Mouse (Mus musculus): ENCODE measurements around the gene Gm20388. TPM values are rescaled to one million over a fixed set of nuclear protein-coding genes. Genes with fewer than 3 reads are reported as not detected.
A peak's percentile ranks its signal among the peaks of the same experiment; 100 is the strongest.

The Gm20388 gene
- polyA plus RNA-seq, 1 experiment = 10.6 TPM

DNA sequence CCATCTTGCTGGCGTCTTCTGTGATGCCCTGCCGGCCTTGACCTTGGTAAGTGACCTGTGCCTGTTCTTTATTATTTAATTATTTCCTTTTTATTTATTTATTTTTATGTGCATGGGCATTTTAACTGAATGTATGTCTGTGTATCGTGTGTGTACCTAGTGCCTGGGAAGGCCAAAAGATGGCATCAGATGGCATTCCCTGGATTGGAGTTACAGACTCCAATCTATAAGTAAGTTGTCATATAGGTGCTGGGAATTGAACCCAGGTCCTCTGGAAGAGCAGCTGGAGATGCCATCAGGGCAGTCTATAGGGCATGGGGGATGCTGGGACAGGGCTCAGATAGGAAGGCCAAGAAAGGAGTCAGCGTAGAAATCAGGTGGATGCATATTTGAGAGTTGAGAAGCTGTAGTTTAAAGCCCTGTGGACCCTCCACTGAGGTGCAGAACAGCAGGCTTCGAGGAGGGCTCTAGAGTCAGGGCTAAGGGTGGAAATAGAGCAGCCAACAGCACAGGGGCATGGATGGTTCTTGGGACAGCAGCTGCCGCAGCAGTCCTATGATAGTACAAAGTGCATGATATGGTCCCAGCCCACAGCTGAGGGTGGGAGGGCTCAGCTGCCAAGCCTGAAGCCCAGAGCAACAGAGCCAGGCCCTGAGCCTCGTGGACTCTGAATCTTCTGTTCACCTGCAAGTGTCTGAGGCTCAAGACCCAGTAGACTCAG lies 2450.2 kb downstream of the Gm20388 start, which contains the start of gene Trhr2:
Gene Trhr2, minus strand, starts transcription at position 51 of the 721 bp plus-strand sequence.
- Histone ChIP-seq H3K4me1 (ENCODE audit: control insufficient read depth, insufficient read depth, low read length) (no peaks in the 10 kb centered on the region), H3K27ac (ENCODE audit: control insufficient read depth, insufficient read depth, low read depth, low read length, poor library complexity) (no peak within 1 kb of the TSS), H3K4me3 (replicated peaks; ENCODE audit: control insufficient read depth, low read depth, low read length) (no peak within 1 kb of the TSS)
- WGBS = 78% methylated on average over 7 of the region's 7 CpGs
- TF ChIP-seq POLR2A (IDR thresholded peaks at IDR 0.05; ENCODE audit: borderline replicate concordance, control insufficient read depth, low read depth, low read length) (no peak), CTCF (IDR thresholded peaks at IDR 0.05; ENCODE audit: control insufficient read depth, insufficient read depth, low read length) (no peak)

DNA sequence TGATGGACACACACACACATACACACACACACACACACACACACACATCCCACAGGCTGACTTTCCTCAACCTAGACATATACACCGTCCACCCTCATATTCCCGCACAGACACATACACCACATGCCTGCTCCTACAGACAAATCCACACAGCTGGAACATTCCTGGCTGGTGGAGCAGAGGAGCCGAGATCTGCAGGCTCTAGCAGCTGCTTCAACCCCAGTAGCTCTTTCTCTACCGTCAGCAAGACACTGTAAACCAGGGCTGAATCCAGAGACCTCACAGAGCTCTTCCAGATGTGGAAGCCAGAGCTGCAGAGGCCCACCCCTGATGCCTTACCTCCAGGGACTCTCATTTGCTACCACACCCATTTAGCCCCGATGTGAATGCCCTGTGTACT lies 2451.6 kb downstream of the Gm20388 start:
- Histone ChIP-seq H3K4me1 (ENCODE audit: control insufficient read depth, insufficient read depth, low read length) (no peaks in the 10 kb centered on the region), H3K27ac (ENCODE audit: control insufficient read depth, insufficient read depth, low read depth, low read length, poor library complexity) (no peak overlapping the region), H3K4me3 (replicated peaks; ENCODE audit: control insufficient read depth, low read depth, low read length) (no peak overlapping the region)
- 66% methylated on average over 5 of the region's 5 CpGs for WGBS
- TF ChIP-seq CTCF (IDR thresholded peaks at IDR 0.05; ENCODE audit: control insufficient read depth, insufficient read depth, low read length) = no peak
- no peak for TF ChIP-seq POLR2A (IDR thresholded peaks at IDR 0.05; ENCODE audit: borderline replicate concordance, control insufficient read depth, low read depth, low read length)

- WGBS = 58% methylated on average over 8 of the region's 8 CpGs
- Histone ChIP-seq H3K27ac (ENCODE audit: control insufficient read depth, insufficient read depth, low read depth, low read length, poor library complexity) (no peak overlapping the region), H3K4me1 (ENCODE audit: control insufficient read depth, insufficient read depth, low read length) (no peaks in the 10 kb centered on the region), H3K4me3 (replicated peaks; ENCODE audit: control insufficient read depth, low read depth, low read length) (no peak overlapping the region)
- TF ChIP-seq CTCF (IDR thresholded peaks at IDR 0.05; ENCODE audit: control insufficient read depth, insufficient read depth, low read length) = no peak
- TF ChIP-seq POLR2A (IDR thresholded peaks at IDR 0.05; ENCODE audit: borderline replicate concordance, control insufficient read depth, low read depth, low read length) = no peak
Observed at GRCm38 (mm10) chr8:122362967-122363366, 2452.3 kb downstream of the Gm20388 start.

- H3K27ac ChIP-seq (ENCODE audit: control insufficient read depth, insufficient read depth, low read depth, low read length, poor library complexity) = no peak overlapping the region
- H3K4me3 ChIP-seq (replicated peaks; ENCODE audit: control insufficient read depth, low read depth, low read length) = no peak overlapping the region
- TF ChIP-seq CTCF (IDR thresholded peaks at IDR 0.05; ENCODE audit: control insufficient read depth, insufficient read depth, low read length) (no peak), POLR2A (IDR thresholded peaks at IDR 0.05; ENCODE audit: borderline replicate concordance, control insufficient read depth, low read depth, low read length) (no peak)
- no peaks in the 10 kb centered on the region for H3K4me1 ChIP-seq (ENCODE audit: control insufficient read depth, insufficient read depth, low read length)
- 82% methylated on average over 10 of the region's 10 CpGs for WGBS
Observed at GRCm38 (mm10) chr8:122368494-122368893, 2457.9 kb downstream of the Gm20388 start.

GRCm38 (mm10) chr8:122369665-122370064 lies 2459.0 kb downstream of the Gm20388 start:
- no peaks in the 10 kb centered on the region for H3K4me1 ChIP-seq (ENCODE audit: control insufficient read depth, insufficient read depth, low read length)
- no peak overlapping the region for H3K4me3 ChIP-seq (replicated peaks; ENCODE audit: control insufficient read depth, low read depth, low read length)
- 14% methylated on average over 9 of the region's 9 CpGs for WGBS
- no peak overlapping the region for H3K27ac ChIP-seq (ENCODE audit: control insufficient read depth, insufficient read depth, low read depth, low read length, poor library complexity)
- TF ChIP-seq POLR2A (IDR thresholded peaks at IDR 0.05; ENCODE audit: borderline replicate concordance, control insufficient read depth, low read depth, low read length) = no peak
- TF ChIP-seq CTCF (IDR thresholded peaks at IDR 0.05; ENCODE audit: control insufficient read depth, insufficient read depth, low read length) = peak; percentile 77

DNA sequence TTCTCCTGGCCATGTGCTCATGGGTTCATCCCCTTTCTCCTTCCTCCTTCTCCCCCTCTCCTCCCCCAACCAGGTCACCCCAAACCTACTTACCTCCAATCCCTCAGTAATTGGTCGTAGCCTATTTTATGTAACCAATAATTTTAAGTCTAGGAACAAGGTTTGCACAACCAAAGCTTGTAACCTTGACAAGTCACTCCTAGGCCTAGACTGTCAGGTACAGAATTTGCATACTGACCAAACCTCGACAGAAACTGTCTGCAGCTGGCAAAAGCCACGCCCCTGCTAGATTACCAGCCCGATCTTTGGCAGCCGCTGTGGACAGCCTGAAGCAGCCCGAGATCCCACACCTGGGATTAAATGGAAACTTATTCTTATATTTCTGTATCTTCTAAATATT lies 2461.1 kb downstream of the Gm20388 start:
- WGBS = 50% methylated on average over 6 of the region's 6 CpGs
- no peaks in the 10 kb centered on the region for H3K4me1 ChIP-seq (ENCODE audit: control insufficient read depth, insufficient read depth, low read length)

DNA sequence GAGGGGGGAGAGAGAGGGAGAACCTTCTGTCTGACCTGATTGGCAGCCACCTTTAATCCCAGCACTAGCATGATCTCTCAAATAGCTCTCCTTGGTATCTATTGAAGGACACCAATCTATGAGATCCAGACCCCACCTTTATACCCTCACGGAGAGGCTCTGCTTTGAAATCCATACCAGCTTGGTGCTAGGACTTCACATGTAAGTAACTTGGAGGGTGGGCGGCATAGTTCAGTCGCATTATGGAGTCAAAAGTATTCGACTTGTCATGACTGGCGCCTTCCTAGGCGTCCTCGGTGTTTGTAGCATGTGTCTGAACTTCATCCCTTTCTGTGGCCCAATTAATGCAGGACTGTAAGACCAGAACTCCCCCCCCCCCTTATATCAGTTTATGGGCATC lies 2464.7 kb downstream of the Gm20388 start:
- H3K27ac ChIP-seq (ENCODE audit: control insufficient read depth, insufficient read depth, low read depth, low read length, poor library complexity) = no peak overlapping the region
- no peaks in the 10 kb centered on the region; the same call in 1 of the 2 replicates for H3K4me1 ChIP-seq (ENCODE audit: control insufficient read depth, insufficient read depth, low read length)
- whole genome bisulfite sequencing = 91% methylated on average over 7 of the region's 7 CpGs
- H3K4me3 ChIP-seq (replicated peaks; ENCODE audit: control insufficient read depth, low read depth, low read length) = peak overlapping the region; percentile 7
- TF ChIP-seq CTCF (IDR thresholded peaks at IDR 0.05; ENCODE audit: control insufficient read depth, insufficient read depth, low read length) = no peak
- no peak for TF ChIP-seq POLR2A (IDR thresholded peaks at IDR 0.05; ENCODE audit: borderline replicate concordance, control insufficient read depth, low read depth, low read length)

More for the DNA sequence above, 2461.1 kb downstream of the Gm20388 start:
- H3K27ac ChIP-seq (ENCODE audit: control insufficient read depth, insufficient read depth, low read depth, low read length, poor library complexity) = no peak overlapping the region
- TF ChIP-seq POLR2A (IDR thresholded peaks at IDR 0.05; ENCODE audit: borderline replicate concordance, control insufficient read depth, low read depth, low read length) (no peak), CTCF (IDR thresholded peaks at IDR 0.05; ENCODE audit: control insufficient read depth, insufficient read depth, low read length) (no peak)
- H3K4me3 ChIP-seq (replicated peaks; ENCODE audit: control insufficient read depth, low read depth, low read length) = no peak overlapping the region

DNA sequence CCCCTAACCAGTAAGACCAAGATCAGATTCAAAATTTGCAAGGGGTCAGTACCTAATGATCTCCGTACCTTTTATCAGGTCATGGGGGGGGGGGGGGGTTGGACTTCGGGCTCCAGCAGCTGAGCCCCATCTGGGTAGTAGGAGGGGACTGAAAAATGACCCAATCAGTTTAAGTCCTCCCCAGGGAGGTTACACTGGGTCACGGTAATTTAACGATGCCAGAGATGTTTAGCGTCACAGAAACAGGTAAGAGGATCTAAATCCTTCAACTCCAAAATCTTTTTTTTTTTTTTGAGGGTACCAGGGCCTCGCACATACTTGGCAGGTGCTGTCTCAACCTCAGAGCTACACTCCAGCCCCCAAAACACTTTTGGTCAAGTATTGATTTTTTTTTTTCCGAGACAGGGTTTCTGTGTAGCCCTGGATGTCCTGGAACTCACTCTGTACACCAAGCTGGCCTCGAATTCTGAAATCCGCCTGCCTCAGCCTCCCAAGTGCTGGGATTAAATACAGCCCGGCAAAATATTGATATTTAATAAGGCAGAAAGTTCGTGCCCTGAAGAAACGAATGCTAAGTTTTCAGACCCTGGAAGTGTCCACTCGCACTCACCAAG lies 2465.2 kb downstream of the Gm20388 start:
- 14% methylated on average over 13 of the region's 13 CpGs for WGBS
- TF ChIP-seq CTCF (IDR thresholded peaks at IDR 0.05; ENCODE audit: control insufficient read depth, insufficient read depth, low read length) (no peak), POLR2A (IDR thresholded peaks at IDR 0.05; ENCODE audit: borderline replicate concordance, control insufficient read depth, low read depth, low read length) (no peak)
- Histone ChIP-seq H3K27ac (ENCODE audit: control insufficient read depth, insufficient read depth, low read depth, low read length, poor library complexity) (no peak overlapping the region), H3K4me3 (replicated peaks; ENCODE audit: control insufficient read depth, low read depth, low read length) (peak overlapping the region; percentile 64), H3K4me1 (ENCODE audit: control insufficient read depth, insufficient read depth, low read length) (no peaks in the 10 kb centered on the region; the same call in 1 of the 2 replicates)

All from bone marrow, adult 2 months (tissue).